Mouse (Mus musculus) kidney, adult 2 months (tissue): ENCODE data around the gene Dap3. TPM values are rescaled to one million over a fixed set of nuclear protein-coding genes. Genes with fewer than 3 reads are reported as not detected.
A peak's percentile ranks its signal among the peaks of the same experiment; 100 is the strongest.

ENCODE experiments used
- DNase-seq: peaks from one replicate; pipeline ENCODE4 v3.0.0; 2021
- H3K27ac ChIP-seq: fragments of 200-500 bp; 2 replicates; pipeline ENCODE4 v1.5.1; 2012; ENCODE audit warnings: low read depth, low read length, control low read depth, inconsistent platforms; ENCODE audit not compliant: insufficient read depth
- H3K27me3 ChIP-seq: fragments of 200-500 bp; replicated peaks from 2 replicates; pipeline ENCODE4 v1.6.1; 2012; ENCODE audit warnings: mild to moderate bottlenecking, moderate library complexity, low read length, inconsistent platforms; ENCODE audit not compliant: control insufficient read depth, insufficient read depth
- H3K36me3 ChIP-seq: fragments of 200-500 bp; 2 replicates; pipeline ENCODE4 v1.6.1; 2012; ENCODE audit warnings: mild to moderate bottlenecking, moderate library complexity, low read length, inconsistent platforms; ENCODE audit not compliant: control insufficient read depth, insufficient read depth
- H3K4me1 ChIP-seq: fragments of 200-500 bp; 2 replicates; pipeline ENCODE4 v1.6.1; 2011; ENCODE audit warnings: low read length; ENCODE audit not compliant: control insufficient read depth, insufficient read depth
- H3K4me3 ChIP-seq: fragments of 200-500 bp; 2 replicates; pipeline ENCODE4 v1.5.1; 2011; ENCODE audit warnings: mild to moderate bottlenecking, low read depth, low read length, control low read depth; ENCODE audit not compliant: insufficient read depth
- CTCF ChIP-seq: fragments of 200-500 bp; conservative IDR thresholded peaks from 2 replicates; pipeline ENCODE4 v1.5.1; 2011; ENCODE audit warnings: low read depth, mild to moderate bottlenecking, control low read depth, low read length, moderate library complexity, mixed read lengths; ENCODE audit not compliant: insufficient read depth, insufficient read length
- POLR2A ChIP-seq: fragments of 200-500 bp; IDR thresholded peaks from one replicate; pipeline ENCODE4 v1.6.1; 2011; ENCODE audit warnings: low read depth, low read length, control low read depth
- WGBS: fragments of 180-500 bp; shearing (Covaris S2); methylation state at CpG from one replicate; pipeline ENCODE4 v1.1.7; 2018; 5-methylcytosine and 5-hydroxymethylcytosine counted together
- polyA plus RNA-seq: library from polyadenylated mRNA; depleted of rRNA; stranded (reverse); fragments of >200 nt; gene quantifications from 2 replicates; pipeline ENCODE4 v1.2.3, GENCODE M21; 2012

Gene Dap3
- polyA plus RNA-seq, 1 experiment = 78.0 TPM

GRCm38 (mm10) chr3:88953246-88953645, 2.3 kb upstream of the Dap3 start:
- Histone ChIP-seq H3K27me3 (no peaks in the 10 kb centered on the region), H3K27ac (no peak overlapping the region), H3K36me3 (no peaks in the 10 kb centered on the region), H3K4me1 (peaks cover 12% of the 10 kb centered on the region), H3K4me3 (no peak overlapping the region)
- TF ChIP-seq CTCF (no peak), POLR2A (no peak)
- WGBS = 26% methylated on average over 4 of the region's 4 CpGs
- peak; percentile 73 for DNase-seq

- peak overlapping the region; percentile 99 for H3K27ac ChIP-seq
- peak overlapping the region; percentile 93 for H3K4me3 ChIP-seq
- no peak for TF ChIP-seq CTCF
- TF ChIP-seq POLR2A = no peak
- WGBS = 1% methylated on average over 5 of the region's 5 CpGs
- no peaks in the 10 kb centered on the region for H3K27me3 ChIP-seq
- no peaks in the 10 kb centered on the region for H3K36me3 ChIP-seq
- peaks cover 18% of the 10 kb centered on the region for H3K4me1 ChIP-seq
- no peak for DNase-seq
Observed at GRCm38 (mm10) chr3:88951327-88951800, 383 bp upstream of the Dap3 start.

GRCm38 (mm10) chr3:88949786-88950575, 1.0 kb downstream of the Dap3 start:
- DNase-seq = peak; percentile 94
- TF ChIP-seq POLR2A = peak; percentile 84
- TF ChIP-seq CTCF = no peak
- Histone ChIP-seq H3K36me3 (no peaks in the 10 kb centered on the region), H3K27ac (peak overlapping the region; percentile 91), H3K27me3 (no peaks in the 10 kb centered on the region), H3K4me3 (peak overlapping the region; percentile 93), H3K4me1 (peaks cover 18% of the 10 kb centered on the region)
- 2% methylated on average over 69 of the region's 92 CpGs for WGBS

- DNase-seq = no peak
- Histone ChIP-seq H3K36me3 (no peaks in the 10 kb centered on the region), H3K27ac (no peak overlapping the region), H3K4me3 (no peak overlapping the region), H3K4me1 (peaks cover 11% of the 10 kb centered on the region), H3K27me3 (no peaks in the 10 kb centered on the region)
- TF ChIP-seq CTCF (no peak), POLR2A (no peak)
- WGBS = 97% methylated on average over 4 of the region's 4 CpGs
Observed at GRCm38 (mm10) chr3:88944109-88944508, 6.9 kb downstream of the Dap3 start.

- no peak for DNase-seq
- TF ChIP-seq POLR2A (no peak), CTCF (no peak)
- peaks cover 4% of the 10 kb centered on the region; the same call in 1 of the 2 replicates for H3K4me1 ChIP-seq
- no peak overlapping the region for H3K4me3 ChIP-seq
- no peaks in the 10 kb centered on the region for H3K27me3 ChIP-seq
- 95% methylated on average over 10 of the region's 10 CpGs for WGBS
- H3K36me3 ChIP-seq = no peaks in the 10 kb centered on the region
- H3K27ac ChIP-seq = no peak overlapping the region
Observed at GRCm38 (mm10) chr3:88942316-88942880, 8.6 kb downstream of the Dap3 start.

- peak; percentile 65 for DNase-seq
- Histone ChIP-seq H3K4me3 (no peak overlapping the region), H3K27me3 (no peaks in the 10 kb centered on the region), H3K27ac (no peak overlapping the region), H3K36me3 (no peaks in the 10 kb centered on the region), H3K4me1 (peaks cover 4% of the 10 kb centered on the region; the same call in 1 of the 2 replicates)
- WGBS = 56% methylated on average over 3 of the region's 3 CpGs
- TF ChIP-seq CTCF = 0 out of 2 replicates have a peak, but pooled peaks have one; percentile 29
- no peak for TF ChIP-seq POLR2A
Observed at GRCm38 (mm10) chr3:88939749-88940148, 11.2 kb downstream of the Dap3 start.

GRCm38 (mm10) chr3:88939071-88939470, 11.9 kb downstream of the Dap3 start:
- Histone ChIP-seq H3K4me1 (peaks cover 4% of the 10 kb centered on the region; the same call in 1 of the 2 replicates), H3K36me3 (no peaks in the 10 kb centered on the region), H3K4me3 (no peak overlapping the region), H3K27me3 (no peaks in the 10 kb centered on the region), H3K27ac (no peak overlapping the region)
- TF ChIP-seq POLR2A = no peak
- TF ChIP-seq CTCF = no peak
- WGBS = 95% methylated on average over 10 of the region's 10 CpGs
- DNase-seq = no peak
